Mouse (Mus musculus) thymus, adult 2 months (tissue): ENCODE results near the gene Brsk1.

Experiments used
- CTCF ChIP-seq: fragments of 200-500 bp; IDR thresholded peaks from 2 replicates; pipeline ENCODE4 v1.5.1; 2012; ENCODE audit warnings: mild to moderate bottlenecking, control low read depth, low read length, moderate library complexity, borderline replicate concordance; ENCODE audit not compliant: control insufficient read depth, poor library complexity, insufficient read depth; ENCODE audit errors: extremely low read depth
- POLR2A ChIP-seq: fragments of 200-500 bp; IDR thresholded peaks from 2 replicates; pipeline ENCODE4 v1.6.1; 2012; ENCODE audit warnings: mild to moderate bottlenecking, low read length, control low read depth, moderate library complexity; ENCODE audit not compliant: control insufficient read depth, poor library complexity, insufficient read depth; ENCODE audit errors: extremely low read depth

DNA sequence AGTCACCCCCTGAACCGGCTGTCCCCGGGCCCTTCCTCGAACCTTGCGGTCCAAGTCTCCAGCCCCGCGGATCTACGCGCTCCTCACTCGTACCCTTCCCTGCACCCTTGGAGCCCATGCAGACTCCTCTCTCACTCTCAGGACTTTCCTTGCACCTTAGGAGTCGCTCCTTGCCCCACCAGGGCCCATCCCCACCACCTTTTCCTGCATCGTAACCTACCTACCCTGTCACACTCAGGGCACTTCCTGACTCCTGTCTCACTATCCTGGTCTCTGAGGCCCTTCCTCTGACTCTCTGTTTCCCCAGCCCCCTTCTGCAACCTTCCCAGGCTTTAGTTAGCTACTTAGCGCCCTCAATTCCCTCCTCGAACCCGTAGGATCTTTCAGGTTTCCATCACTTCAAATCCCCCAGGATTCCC, 49.9 kb downstream of the Brsk1 start:
- no peak for TF ChIP-seq POLR2A
- no peak for TF ChIP-seq CTCF
